Mouse (Mus musculus) heart, embryonic 16.5 days (tissue): Measurements from ENCODE around the gene Npcd. TPM values are rescaled to one million over a fixed set of nuclear protein-coding genes. Genes with fewer than 3 reads are reported as not detected.

Experiments
- ATAC-seq: fragments of 200-750 bp; cut with Nextera tagmentation; replicated peaks from 2 replicates; pipeline ENCODE4 v1.8.0; 2017; ENCODE audit warnings: moderate number of reproducible peaks; ENCODE audit not compliant: insufficient read depth, low FRiP score; ENCODE audit errors: extremely low read depth
- H3K27ac ChIP-seq: fragments of 300-500 bp; sonication (generic); 2 replicates; pipeline ENCODE4 v1.5.1; 2014; ENCODE audit warnings: mild to moderate bottlenecking, low read length, control low read depth, moderate library complexity
- H3K27me3 ChIP-seq: fragments of 300-500 bp; sonication (generic); 2 replicates; pipeline ENCODE4 v1.6.1; 2014; ENCODE audit warnings: low read length, mixed read lengths; ENCODE audit not compliant: control insufficient read depth, insufficient read depth
- H3K36me3 ChIP-seq: fragments of 300-500 bp; sonication (generic); 2 replicates; pipeline ENCODE4 v1.6.1; 2014; ENCODE audit not compliant: control insufficient read depth, insufficient read depth
- H3K4me1 ChIP-seq: fragments of 300-500 bp; sonication (generic); 2 replicates; pipeline ENCODE4 v1.6.1; 2014; ENCODE audit warnings: low read length, mixed read lengths; ENCODE audit not compliant: control insufficient read depth, insufficient read depth
- H3K4me2 ChIP-seq: fragments of 300-500 bp; sonication (generic); 2 replicates; pipeline ENCODE4 v1.6.1; 2014; ENCODE audit warnings: low read depth, mild to moderate bottlenecking, control low read depth, low read length
- H3K4me3 ChIP-seq: fragments of 300-500 bp; sonication (generic); 2 replicates; pipeline ENCODE4 v1.5.1; 2014; ENCODE audit warnings: mild to moderate bottlenecking, control low read depth, low read length
- H3K9ac ChIP-seq: fragments of 300-500 bp; sonication (generic); 2 replicates; pipeline ENCODE4 v1.6.1; 2014; ENCODE audit warnings: low read length, control low read depth
- H3K9me3 ChIP-seq: fragments of 300-500 bp; sonication (generic); replicated peaks from 2 replicates; pipeline ENCODE4 v1.6.1; 2016; ENCODE audit warnings: low read length; ENCODE audit not compliant: control insufficient read depth
- WGBS: fragments of 180-500 bp; shearing (Covaris S2); extraction: QIAGEN DNeasy Blood & Tissue Kit; methylation state at CpG from one replicate; pipeline ENCODE4 v1.1.7; 2014; 5-methylcytosine and 5-hydroxymethylcytosine counted together
- polyA plus RNA-seq: library from polyadenylated mRNA; unstranded; fragments of >200 nt; fragmentation: Nextera tagmentation; extraction: Ambion mirVana; gene quantifications from 2 replicates; pipeline ENCODE4 v1.2.1, GENCODE M21; 2015

Gene Npcd
- polyA plus RNA-seq = not detected in 2 replicates

DNA sequence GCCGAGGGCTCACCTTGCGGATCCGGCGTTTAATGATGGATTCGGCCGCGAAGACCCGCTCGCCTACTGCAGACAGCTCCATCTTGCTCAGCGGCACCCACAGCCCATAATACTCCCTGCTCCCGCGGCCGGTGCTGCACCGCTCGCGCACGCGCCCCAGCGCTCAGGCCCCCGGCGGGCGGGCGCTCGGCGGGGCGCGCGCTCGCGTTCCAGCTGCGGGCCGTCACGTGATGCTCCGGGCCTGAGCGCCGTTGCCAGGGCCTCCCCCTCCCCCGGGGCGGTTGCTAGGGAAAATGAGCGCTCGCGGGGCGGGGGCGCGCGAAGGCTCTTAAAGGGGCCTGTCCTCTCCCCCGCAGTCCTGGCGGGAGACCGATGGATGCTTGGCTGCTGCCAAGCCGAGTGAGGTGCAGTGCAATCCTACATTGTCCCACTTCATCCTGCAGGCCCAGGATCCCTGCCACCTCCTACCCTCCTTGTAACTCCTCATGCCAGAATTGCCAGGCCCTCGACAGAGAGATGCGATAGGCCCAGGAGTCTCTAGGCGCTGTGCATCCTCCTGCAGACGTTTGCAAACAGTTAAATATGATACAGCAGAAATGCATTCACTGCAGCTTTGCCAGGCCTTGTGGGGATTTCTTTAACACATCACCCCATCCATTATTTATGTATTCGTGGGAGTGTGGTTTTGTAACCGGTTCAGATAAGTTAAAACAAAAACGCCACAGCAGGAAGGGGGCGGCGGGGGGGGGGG lies at the start of gene Npcd, which contains the start of gene Cbx6:
Gene Npcd, minus strand, starts transcription at position 108 of the 751 bp plus-strand sequence.
Gene Cbx6, minus strand, starts transcription at position 559 of the 751 bp plus-strand sequence.
- Histone ChIP-seq H3K36me3 (peaks cover 6% of the 10 kb centered on the region; the same call in 1 of the 2 replicates), H3K27me3 (no peaks in the 10 kb centered on the region), H3K27ac (peak within 1 kb of the TSS; percentile 95), H3K9ac (peak within 1 kb of the TSS; percentile 93), H3K4me2 (peak within 1 kb of the TSS; percentile 67), H3K9me3 (no peaks in the 10 kb centered on the region), H3K4me3 (peak within 1 kb of the TSS; percentile 87), H3K4me1 (peaks cover 30% of the 10 kb centered on the region)
- ATAC-seq = peak; percentile 93
- WGBS = under 1% methylated on average over 55 of the region's 58 CpGs

DNA sequence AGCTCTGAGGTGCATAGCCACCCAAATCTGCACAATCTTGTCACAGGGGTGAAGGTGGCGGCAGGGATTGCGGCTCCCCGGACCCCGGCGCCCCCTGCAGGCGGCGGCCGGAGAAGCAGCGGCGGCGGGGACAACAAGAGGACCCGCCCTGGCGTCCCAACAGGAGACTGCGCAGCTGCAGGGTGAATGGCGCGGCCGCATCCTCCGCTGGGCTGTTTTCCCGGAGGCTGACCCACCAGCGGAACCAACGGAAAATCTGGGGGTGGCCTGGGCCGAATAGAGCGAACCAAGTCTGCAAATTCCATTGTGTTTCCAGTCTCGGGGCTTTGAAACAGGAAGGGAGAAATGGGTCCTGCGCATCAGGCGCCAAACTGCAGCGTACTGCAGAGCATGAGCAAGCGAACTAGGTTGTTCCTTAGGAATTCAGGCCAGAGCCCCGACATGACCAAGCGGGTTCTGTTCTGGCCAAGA lies 49.4 kb upstream of the Npcd start:
- peak overlapping the region; percentile 73 for H3K27ac ChIP-seq
- H3K27me3 ChIP-seq = no peaks in the 10 kb centered on the region
- peak overlapping the region; percentile 50 for H3K4me3 ChIP-seq
- WGBS = 1% methylated on average over 30 of the region's 30 CpGs
- H3K4me1 ChIP-seq = peaks cover 23% of the 10 kb centered on the region
- H3K9ac ChIP-seq = peak overlapping the region; percentile 63
- no peaks in the 10 kb centered on the region for H3K36me3 ChIP-seq
- H3K9me3 ChIP-seq = no peaks in the 10 kb centered on the region
- H3K4me2 ChIP-seq = peak overlapping the region; percentile 63
- peak; percentile 77 for ATAC-seq

DNA sequence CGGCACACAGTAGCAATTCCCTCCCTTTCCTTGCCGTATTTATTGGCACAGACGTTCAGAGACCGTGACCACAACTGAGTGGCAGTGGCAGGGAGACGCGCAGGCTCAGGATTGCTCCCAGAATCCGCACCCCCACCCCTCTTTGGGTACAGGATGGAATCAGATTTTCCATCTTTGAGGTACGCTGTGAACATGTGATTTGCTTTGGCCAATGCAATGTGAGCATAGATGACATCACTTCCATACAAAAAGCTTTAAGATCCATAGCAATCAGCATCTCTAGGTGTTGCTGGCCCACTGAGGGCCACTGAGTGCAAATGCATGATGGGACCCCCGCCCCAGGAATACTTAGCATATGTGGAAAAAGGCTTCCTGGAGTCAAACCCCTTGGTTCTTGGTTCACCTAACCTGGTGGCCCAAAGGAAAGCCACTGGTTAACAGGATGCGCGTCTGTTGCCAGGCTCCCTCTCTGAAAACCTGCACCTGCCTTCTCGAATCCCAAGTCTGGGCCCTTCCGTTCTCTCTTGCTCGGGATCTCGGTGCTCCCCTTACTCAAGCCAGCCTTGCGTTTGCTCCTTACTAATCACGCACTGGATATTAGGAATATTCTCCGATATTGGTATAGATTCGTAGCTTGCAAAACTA lies 48.7 kb upstream of the Npcd start:
- H3K27ac ChIP-seq = no peak overlapping the region
- H3K4me3 ChIP-seq = peak overlapping the region; percentile 50
- peak overlapping the region; percentile 53 for H3K9ac ChIP-seq
- H3K4me1 ChIP-seq = peaks cover 23% of the 10 kb centered on the region
- no peaks in the 10 kb centered on the region for H3K36me3 ChIP-seq
- H3K27me3 ChIP-seq = no peaks in the 10 kb centered on the region
- no peaks in the 10 kb centered on the region for H3K9me3 ChIP-seq
- H3K4me2 ChIP-seq = peak overlapping the region; percentile 63
- ATAC-seq = no peak
- WGBS = 27% methylated on average over 19 of the region's 19 CpGs

DNA sequence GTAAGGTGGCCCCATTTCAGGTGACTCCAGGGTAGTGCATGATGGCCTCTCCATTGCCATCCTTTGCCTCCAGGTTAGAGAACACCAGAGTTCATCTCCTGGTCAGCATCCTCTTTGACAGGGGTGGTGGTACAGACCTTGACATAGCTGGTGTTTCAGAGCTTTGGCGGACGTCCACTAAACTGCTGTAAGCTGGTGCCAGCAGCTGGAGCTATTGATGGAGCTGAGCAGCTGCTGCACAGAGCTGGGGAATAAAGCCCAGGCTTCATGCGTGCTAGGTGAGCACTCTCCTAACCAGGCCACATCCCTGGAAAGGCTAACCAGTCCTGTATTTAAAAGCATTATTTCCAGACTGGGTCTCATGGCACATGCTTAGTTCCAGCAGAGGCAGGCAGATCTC lies 46.4 kb upstream of the Npcd start:
- Histone ChIP-seq H3K27ac (no peak overlapping the region), H3K9me3 (no peaks in the 10 kb centered on the region), H3K4me3 (no peak overlapping the region), H3K4me2 (no peak overlapping the region), H3K27me3 (no peaks in the 10 kb centered on the region), H3K4me1 (peaks cover 23% of the 10 kb centered on the region), H3K9ac (no peak overlapping the region), H3K36me3 (no peaks in the 10 kb centered on the region)
- WGBS = 68% methylated on average over 3 of the region's 3 CpGs
- no peak for ATAC-seq

DNA sequence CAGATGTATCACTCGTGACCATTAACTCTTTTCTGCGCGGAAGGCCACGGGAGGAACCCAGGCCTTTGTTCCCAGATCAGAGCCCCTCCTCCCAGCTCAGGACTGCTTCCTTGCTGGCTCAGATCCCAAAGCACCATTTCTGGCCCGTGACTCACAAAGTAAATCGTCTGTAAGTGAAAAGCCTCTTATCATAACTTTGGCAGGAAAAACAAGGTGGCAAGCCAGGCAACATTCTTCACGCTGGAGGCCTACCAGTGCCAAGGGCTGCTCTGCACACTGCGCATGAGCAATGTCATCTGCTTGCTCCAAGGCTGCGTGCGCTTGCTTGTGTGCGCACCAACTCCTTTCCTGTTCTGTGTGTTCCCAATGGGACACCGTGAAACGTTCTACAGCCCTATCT lies 45.3 kb upstream of the Npcd start:
- Histone ChIP-seq H3K9me3 (no peaks in the 10 kb centered on the region), H3K4me2 (peak overlapping the region; percentile 58), H3K4me1 (peaks cover 23% of the 10 kb centered on the region), H3K27me3 (no peaks in the 10 kb centered on the region), H3K27ac (peak overlapping the region; percentile 98), H3K36me3 (no peaks in the 10 kb centered on the region), H3K9ac (peak overlapping the region; percentile 69), H3K4me3 (peak overlapping the region; percentile 32)
- peak; percentile 88 for ATAC-seq
- 2% methylated on average over 13 of the region's 13 CpGs for WGBS

DNA sequence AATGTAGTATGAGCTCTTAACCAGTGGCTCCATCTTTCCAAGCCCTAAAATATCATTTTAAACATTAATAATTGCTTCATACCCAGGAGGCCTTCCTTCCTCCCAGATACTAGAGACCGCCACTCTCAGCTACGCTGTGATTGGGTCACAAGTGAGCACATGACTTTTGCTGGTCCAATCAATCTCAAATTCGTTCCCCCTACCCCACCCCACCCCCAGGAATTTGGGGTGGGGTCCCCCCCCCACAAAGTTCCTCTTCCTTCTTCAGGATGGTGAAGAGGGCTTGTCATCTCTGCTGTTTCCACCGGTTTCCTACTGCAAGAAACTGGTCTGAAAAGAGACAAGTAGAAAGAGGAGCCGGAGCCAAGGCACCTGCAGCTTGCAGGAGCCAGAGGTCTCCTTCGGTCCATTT lies 44.7 kb upstream of the Npcd start:
- peak overlapping the region; percentile 32 for H3K4me3 ChIP-seq
- WGBS = 47% methylated on average over 6 of the region's 6 CpGs
- H3K9me3 ChIP-seq = no peaks in the 10 kb centered on the region
- peak overlapping the region; percentile 69 for H3K9ac ChIP-seq
- peak overlapping the region; percentile 58 for H3K4me2 ChIP-seq
- H3K4me1 ChIP-seq = peaks cover 23% of the 10 kb centered on the region
- no peaks in the 10 kb centered on the region for H3K36me3 ChIP-seq
- ATAC-seq = no peak; the same call in 1 of the 2 replicates
- peak overlapping the region; percentile 98 for H3K27ac ChIP-seq
- H3K27me3 ChIP-seq = no peaks in the 10 kb centered on the region

DNA sequence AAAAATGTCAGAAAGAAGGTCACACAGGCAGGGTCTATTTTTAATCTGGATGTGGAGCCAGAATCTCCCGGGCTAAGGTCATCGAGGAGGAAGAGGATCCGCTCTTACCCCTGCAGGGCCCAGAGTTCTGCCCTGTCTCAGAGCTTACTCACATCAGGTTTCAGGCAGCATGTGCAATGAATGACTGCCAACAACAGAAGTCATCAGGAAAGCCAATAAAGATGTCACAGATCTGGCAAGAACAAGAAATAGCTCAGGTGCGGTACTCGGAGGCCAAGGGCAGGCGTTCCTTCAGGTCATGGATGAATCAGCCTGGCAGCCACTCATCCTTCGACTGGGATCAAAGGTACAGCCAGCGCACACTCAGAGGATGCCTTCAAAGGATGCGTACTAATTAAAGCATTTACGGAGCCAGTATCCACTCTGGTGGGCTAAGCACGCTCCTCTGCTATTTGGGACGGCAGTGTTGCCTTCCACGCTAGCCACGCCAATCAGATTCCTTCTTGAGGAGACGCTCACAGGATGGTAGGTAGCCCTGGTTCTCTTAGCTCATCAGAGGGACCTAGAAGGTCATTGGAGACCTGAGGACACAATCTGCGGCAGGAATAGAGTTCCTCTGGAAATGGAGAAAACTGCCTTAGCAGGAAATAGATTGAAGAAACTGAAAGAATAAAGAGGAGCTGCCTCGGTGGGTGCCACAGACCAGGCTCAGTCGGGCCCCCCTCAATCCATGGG lies 41.4 kb upstream of the Npcd start:
- no peaks in the 10 kb centered on the region for H3K9me3 ChIP-seq
- no peaks in the 10 kb centered on the region for H3K27me3 ChIP-seq
- H3K4me2 ChIP-seq = no peak overlapping the region
- no peak overlapping the region for H3K27ac ChIP-seq
- H3K9ac ChIP-seq = no peak overlapping the region
- no peak overlapping the region for H3K4me3 ChIP-seq
- no peaks in the 10 kb centered on the region for H3K36me3 ChIP-seq
- ATAC-seq = no peak
- H3K4me1 ChIP-seq = peaks cover 19% of the 10 kb centered on the region
- 84% methylated on average over 18 of the region's 18 CpGs for WGBS

DNA sequence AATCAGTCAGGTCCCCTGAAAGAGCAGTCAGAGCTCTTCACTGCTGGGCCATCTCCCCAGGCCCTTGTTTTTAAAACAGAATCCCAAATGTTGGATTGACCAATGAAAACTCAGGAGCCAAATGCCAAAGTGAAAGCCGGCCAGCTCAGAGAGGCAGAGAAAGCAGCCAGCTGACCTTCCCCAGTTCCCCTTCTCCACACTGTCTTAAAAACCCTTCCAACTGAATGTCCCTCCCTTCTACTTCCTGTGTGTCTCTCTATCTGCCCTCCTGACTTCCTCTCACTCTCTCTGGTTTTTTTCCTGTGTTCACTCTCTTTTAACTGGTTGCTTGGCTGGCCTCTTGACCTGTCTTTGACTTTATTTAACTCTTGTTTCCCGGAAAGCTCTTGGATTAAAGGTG lies 40.0 kb upstream of the Npcd start:
- no peak overlapping the region for H3K4me3 ChIP-seq
- no peak for ATAC-seq
- H3K9ac ChIP-seq = no peak overlapping the region
- peaks cover 7% of the 10 kb centered on the region for H3K4me1 ChIP-seq
- H3K27ac ChIP-seq = no peak overlapping the region
- no peak overlapping the region for H3K4me2 ChIP-seq
- 41% methylated on average over 2 of the region's 2 CpGs for WGBS
- peaks cover 5% of the 10 kb centered on the region for H3K9me3 ChIP-seq
- no peaks in the 10 kb centered on the region for H3K27me3 ChIP-seq
- H3K36me3 ChIP-seq = no peaks in the 10 kb centered on the region
